Mouse (Mus musculus): ENCODE measurements at regions not wholly inside any gene's neighbourhood (a gene's known extent, or its start where the extent isn't known, plus 50 kb on each side); places are given as distances from the start of the nearest gene placed in this dataset.

DNA sequence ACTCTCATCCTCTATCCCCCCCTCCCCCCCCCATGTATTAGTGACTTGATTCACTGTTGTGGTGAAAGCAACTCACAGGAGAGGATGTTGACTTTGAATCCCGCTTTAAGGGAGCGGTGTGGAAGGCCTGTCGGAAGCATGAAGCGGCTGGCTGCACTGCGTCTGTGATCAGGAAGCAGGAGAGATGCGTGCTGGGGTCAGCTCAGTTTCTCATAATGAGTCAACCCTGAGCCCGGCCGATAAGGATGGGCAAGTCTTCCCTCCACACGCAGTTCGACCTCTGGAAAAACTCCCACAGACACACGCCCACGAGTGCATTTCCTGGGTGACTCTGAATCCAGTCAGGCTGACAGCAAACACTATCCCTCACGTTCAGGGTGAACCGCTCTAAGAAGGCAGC lies 398.0 kb downstream of the Sox9 start:
- Histone ChIP-seq H3K9me3 (no peaks in the 10 kb centered on the region), H3K9ac (no peak overlapping the region), H3K4me3 (replicated peaks) (no peak overlapping the region), H3K27ac (no peak overlapping the region), H3K4me2 (no peak overlapping the region), H3K27me3 (replicated peaks) (no peaks in the 10 kb centered on the region), H3K4me1 (peaks cover 10% of the 10 kb centered on the region; the same call in 1 of the 2 replicates), H3K36me3 (no peaks in the 10 kb centered on the region)
- WGBS: 38% methylated on average over 14 of the region's 14 CpGs
- no peak for ATAC-seq (ENCODE audit: insufficient read depth, low FRiP score, low read depth)

DNA sequence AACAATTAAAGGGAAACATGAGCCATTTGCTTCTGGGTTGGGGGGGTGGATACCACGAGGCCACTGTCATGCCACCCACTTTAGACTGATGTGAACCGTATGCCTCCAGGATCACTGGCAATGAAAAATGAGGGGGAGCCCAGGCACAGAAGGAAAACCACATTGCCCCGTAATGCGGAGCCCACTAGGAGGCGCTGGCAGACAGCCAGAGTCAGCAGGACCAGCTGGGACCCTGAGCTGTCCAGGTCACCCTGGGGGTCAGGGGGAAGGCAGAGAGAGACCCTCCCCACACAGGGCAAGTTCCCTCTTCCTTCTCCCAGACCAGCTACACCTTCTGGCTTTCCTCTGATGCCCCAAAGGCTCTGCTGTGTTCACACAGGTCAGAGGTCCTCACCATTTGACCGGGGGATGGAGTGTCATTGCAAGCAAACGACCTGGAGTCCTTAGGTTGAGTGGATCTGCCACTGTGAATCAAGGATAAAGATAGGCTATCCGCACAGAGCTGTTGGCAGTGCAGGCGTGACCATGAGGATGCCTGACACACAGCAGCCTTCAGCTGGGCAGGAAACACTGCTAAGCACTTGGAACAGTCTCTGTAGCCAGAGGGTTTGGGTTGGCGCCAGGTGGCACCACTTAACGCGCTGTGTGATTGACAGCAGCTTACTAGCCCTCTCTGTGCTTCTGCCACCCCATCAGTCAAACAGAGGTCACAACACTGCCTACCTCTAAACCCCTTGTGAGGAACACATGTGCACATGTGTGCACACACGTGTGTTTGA lies 400.2 kb downstream of the Sox9 start:
- H3K4me1 ChIP-seq: peaks cover 10% of the 10 kb centered on the region; the same call in 1 of the 2 replicates
- WGBS: 67% methylated on average over 13 of the region's 13 CpGs

DNA sequence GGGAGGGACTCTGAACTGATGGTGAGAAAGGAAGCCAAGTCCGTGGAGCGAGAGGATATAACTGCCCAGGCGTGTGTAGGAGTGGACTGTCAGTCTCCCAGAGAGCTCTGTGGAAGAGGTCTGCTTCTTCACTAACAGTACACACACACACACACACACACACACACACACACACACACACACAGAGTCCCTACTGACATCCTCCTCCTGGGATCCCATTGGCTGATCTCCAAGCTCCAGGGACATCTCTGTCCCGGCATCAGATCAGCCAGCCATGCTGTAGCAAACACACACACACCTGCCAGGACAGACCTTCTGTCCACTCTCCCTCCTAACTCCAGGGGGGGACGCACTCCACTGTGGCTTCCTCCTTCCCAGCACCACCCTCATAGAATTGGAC lies 401.5 kb downstream of the Sox9 start:
- Histone ChIP-seq H3K27ac (no peak overlapping the region), H3K9me3 (no peaks in the 10 kb centered on the region), H3K36me3 (no peaks in the 10 kb centered on the region), H3K4me2 (no peak overlapping the region), H3K9ac (no peak overlapping the region), H3K4me1 (peaks cover 9% of the 10 kb centered on the region; the same call in 1 of the 2 replicates), H3K4me3 (replicated peaks) (no peak overlapping the region), H3K27me3 (replicated peaks) (no peaks in the 10 kb centered on the region)
- ATAC-seq (ENCODE audit: insufficient read depth, low FRiP score, low read depth): no peak
- 55% methylated on average over 5 of the region's 5 CpGs for WGBS

More for the DNA sequence above, 400.2 kb downstream of the Sox9 start:
- no peak for ATAC-seq (ENCODE audit: insufficient read depth, low FRiP score, low read depth)
- Histone ChIP-seq H3K27ac (no peak overlapping the region), H3K36me3 (no peaks in the 10 kb centered on the region), H3K4me3 (replicated peaks) (no peak overlapping the region), H3K9me3 (no peaks in the 10 kb centered on the region), H3K4me2 (no peak overlapping the region), H3K9ac (no peak overlapping the region), H3K27me3 (replicated peaks) (no peaks in the 10 kb centered on the region)

DNA sequence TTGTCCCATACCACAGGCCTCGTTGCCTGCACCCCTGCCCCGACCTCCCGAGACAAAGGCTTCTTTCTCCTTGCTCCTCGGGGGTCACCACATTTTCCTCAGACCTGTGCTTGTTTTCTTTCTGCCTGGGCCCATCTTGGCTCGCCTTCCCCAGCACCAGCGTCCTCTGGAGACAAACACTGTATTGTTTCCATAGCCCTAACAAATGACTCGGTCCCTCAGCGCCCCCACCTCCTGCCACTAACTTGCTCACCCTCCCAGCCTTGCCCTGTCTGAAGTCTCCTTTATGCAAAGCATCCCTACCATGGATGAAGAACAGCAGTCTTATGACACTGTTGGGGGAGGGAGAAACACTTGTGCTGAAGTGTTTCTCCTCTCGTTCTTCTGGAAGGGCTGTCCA lies 402.1 kb downstream of the Sox9 start:
- no peak overlapping the region for H3K4me3 ChIP-seq (replicated peaks)
- ATAC-seq (ENCODE audit: insufficient read depth, low FRiP score, low read depth): no peak
- H3K9ac ChIP-seq: no peak overlapping the region
- H3K4me2 ChIP-seq: no peak overlapping the region
- WGBS: 28% methylated on average over 9 of the region's 9 CpGs
- H3K9me3 ChIP-seq: no peaks in the 10 kb centered on the region
- 0 out of 2 replicates have a peak, but pooled peaks cover 4% of the 10 kb centered on the region for H3K4me1 ChIP-seq
- no peak overlapping the region for H3K27ac ChIP-seq
- no peaks in the 10 kb centered on the region for H3K27me3 ChIP-seq (replicated peaks)
- no peaks in the 10 kb centered on the region for H3K36me3 ChIP-seq

DNA sequence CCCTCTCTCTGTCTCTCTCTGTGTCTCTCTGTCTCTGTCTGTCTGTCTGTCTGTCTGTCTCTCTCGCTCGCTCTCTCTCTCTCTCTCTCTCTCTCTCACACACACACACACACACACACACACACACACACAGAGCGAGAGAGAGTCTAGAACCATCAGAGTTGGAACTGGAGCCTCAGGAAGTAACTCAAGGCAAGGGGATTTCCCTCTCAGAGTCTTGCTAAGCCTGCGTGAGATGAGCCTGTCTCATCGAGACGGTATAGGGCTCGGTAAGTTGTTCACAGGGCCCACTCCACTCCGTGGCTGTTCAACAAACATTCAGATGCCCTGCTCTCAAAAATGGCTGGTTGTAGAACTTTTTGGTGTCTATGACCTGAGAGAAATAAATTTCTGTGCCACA lies 405.4 kb downstream of the Sox9 start:
- H3K27me3 ChIP-seq (replicated peaks): no peaks in the 10 kb centered on the region
- ATAC-seq (ENCODE audit: insufficient read depth, low FRiP score, low read depth): no peak
- peaks cover 4% of the 10 kb centered on the region; the same call in 1 of the 2 replicates for H3K4me1 ChIP-seq
- no peaks in the 10 kb centered on the region for H3K36me3 ChIP-seq
- no peak overlapping the region for H3K4me3 ChIP-seq (replicated peaks)
- H3K9ac ChIP-seq: no peak overlapping the region
- no peak overlapping the region for H3K27ac ChIP-seq
- H3K9me3 ChIP-seq: no peaks in the 10 kb centered on the region
- H3K4me2 ChIP-seq: no peak overlapping the region
- WGBS: 74% methylated on average over 8 of the region's 8 CpGs

DNA sequence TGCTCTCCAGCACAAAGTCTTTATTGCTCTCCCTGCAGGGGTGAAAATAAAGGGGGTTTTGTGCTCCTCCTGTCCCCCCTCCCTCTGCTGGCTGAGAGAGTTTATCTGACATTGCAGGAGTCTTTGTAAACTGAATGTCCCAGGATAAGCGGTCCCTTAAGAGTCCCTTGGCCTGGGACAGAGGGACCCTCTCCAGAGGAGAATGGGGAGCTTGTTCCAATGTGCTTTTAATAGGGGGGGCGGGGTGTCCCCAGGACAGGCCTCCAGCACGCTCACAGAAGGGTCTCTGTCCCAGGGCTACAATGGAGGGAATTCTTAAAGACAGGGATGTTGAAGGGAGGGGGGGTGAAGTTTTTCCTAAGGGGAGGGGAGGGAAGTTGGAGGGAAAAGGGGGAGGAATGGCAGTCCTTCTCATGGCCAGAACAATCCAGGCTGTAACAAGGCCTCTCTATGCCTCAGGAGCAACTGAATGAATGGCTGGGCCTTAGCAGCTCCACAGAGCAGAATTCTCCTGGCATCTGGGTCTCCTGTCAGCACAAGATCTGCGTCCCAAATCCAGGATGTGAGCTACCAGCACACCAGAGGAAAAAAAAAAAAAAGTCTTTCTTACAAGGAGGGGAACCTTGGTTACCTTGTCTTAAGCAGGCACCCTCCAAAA lies 406.4 kb downstream of the Sox9 start:
- Histone ChIP-seq H3K36me3 (no peaks in the 10 kb centered on the region), H3K27ac (no peak overlapping the region), H3K4me2 (no peak overlapping the region), H3K4me3 (replicated peaks) (no peak overlapping the region), H3K27me3 (replicated peaks) (no peaks in the 10 kb centered on the region), H3K9ac (no peak overlapping the region), H3K4me1 (peaks cover 8% of the 10 kb centered on the region; the same call in 1 of the 2 replicates), H3K9me3 (no peaks in the 10 kb centered on the region)
- peak; percentile 37; the same call in 1 of the 2 replicates for ATAC-seq (ENCODE audit: insufficient read depth, low FRiP score, low read depth)
- 58% methylated on average over 4 of the region's 4 CpGs for WGBS

DNA sequence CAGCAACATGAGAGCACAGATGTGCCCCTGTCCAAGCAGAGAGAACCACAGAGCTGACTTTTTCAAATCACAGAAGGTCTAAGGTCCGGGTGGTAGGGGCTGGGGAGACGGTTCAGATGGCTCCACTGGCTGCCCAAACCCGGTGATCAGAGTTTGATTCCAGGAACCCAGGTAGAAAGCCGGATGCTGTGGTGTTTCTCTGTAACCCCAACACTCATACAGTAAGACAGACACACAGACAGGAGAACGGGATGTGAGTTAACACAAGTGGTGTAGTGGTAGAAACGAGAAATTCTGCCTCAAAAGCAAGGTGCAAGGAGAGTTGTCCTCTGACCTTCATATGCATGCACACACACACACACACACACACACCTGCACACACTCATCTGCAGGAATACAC lies 408.0 kb downstream of the Sox9 start:
- no peak overlapping the region for H3K4me3 ChIP-seq (replicated peaks)
- H3K4me2 ChIP-seq: no peak overlapping the region
- ATAC-seq (ENCODE audit: insufficient read depth, low FRiP score, low read depth): no peak
- WGBS: 86% methylated on average over 6 of the region's 6 CpGs
- H3K27ac ChIP-seq: no peak overlapping the region
- H3K36me3 ChIP-seq: no peaks in the 10 kb centered on the region
- H3K27me3 ChIP-seq (replicated peaks): no peaks in the 10 kb centered on the region
- H3K9ac ChIP-seq: no peak overlapping the region
- H3K4me1 ChIP-seq: peaks cover 4% of the 10 kb centered on the region; the same call in 1 of the 2 replicates
- no peaks in the 10 kb centered on the region for H3K9me3 ChIP-seq

DNA sequence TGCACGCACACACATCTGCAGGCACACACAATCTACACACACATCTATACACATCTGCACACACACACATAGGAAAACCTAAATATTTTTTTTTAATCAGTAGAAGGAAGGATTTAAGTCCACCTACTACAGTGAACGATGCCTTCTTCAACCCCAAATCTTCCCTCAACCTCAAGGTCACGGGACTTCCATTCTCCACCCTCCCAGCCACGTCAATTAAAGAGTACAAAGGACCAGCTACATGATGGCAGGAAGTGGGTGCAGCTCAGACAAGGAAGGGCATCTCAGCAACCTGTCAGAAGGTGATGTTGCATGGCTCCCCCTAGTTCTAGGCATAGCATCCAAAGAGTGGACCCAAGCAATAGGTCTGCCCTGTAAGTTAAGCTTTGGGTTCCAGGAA lies 408.5 kb downstream of the Sox9 start:
- H3K27me3 ChIP-seq (replicated peaks): no peaks in the 10 kb centered on the region
- 68% methylated on average over 4 of the region's 4 CpGs for WGBS

DNA sequence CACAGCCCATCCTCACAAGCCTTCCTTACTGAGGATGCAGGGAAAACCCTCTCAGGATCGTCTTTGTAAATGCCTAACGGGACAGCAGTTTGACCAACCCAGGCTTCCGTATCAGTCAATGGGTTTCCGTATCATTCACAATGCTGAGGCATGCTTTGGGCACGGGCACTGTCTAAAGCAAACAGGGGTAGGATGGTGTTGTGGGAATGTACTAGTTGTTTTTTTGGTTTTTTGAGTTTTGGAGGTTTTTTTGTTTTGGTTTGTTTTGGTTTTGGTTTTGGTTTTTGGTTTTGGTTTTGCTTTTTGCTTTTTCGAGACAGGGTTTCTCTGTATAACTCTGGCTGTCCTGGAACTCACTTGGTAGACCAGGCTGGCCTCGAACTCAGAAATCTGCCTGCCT lies 409.0 kb downstream of the Sox9 start:
- Histone ChIP-seq H3K4me3 (replicated peaks) (no peak overlapping the region), H3K4me2 (no peak overlapping the region), H3K9me3 (no peaks in the 10 kb centered on the region), H3K4me1 (peaks cover 4% of the 10 kb centered on the region; the same call in 1 of the 2 replicates), H3K27ac (no peak overlapping the region), H3K27me3 (replicated peaks) (no peaks in the 10 kb centered on the region), H3K36me3 (no peaks in the 10 kb centered on the region), H3K9ac (no peak overlapping the region)
- 89% methylated on average over 7 of the region's 7 CpGs for WGBS
- no peak for ATAC-seq (ENCODE audit: insufficient read depth, low FRiP score, low read depth)

More for the DNA sequence above, 408.5 kb downstream of the Sox9 start:
- Histone ChIP-seq H3K4me2 (no peak overlapping the region), H3K27ac (no peak overlapping the region), H3K4me1 (peaks cover 4% of the 10 kb centered on the region; the same call in 1 of the 2 replicates), H3K36me3 (no peaks in the 10 kb centered on the region), H3K9ac (no peak overlapping the region), H3K9me3 (no peaks in the 10 kb centered on the region), H3K4me3 (replicated peaks) (no peak overlapping the region)
- ATAC-seq (ENCODE audit: insufficient read depth, low FRiP score, low read depth): no peak

DNA sequence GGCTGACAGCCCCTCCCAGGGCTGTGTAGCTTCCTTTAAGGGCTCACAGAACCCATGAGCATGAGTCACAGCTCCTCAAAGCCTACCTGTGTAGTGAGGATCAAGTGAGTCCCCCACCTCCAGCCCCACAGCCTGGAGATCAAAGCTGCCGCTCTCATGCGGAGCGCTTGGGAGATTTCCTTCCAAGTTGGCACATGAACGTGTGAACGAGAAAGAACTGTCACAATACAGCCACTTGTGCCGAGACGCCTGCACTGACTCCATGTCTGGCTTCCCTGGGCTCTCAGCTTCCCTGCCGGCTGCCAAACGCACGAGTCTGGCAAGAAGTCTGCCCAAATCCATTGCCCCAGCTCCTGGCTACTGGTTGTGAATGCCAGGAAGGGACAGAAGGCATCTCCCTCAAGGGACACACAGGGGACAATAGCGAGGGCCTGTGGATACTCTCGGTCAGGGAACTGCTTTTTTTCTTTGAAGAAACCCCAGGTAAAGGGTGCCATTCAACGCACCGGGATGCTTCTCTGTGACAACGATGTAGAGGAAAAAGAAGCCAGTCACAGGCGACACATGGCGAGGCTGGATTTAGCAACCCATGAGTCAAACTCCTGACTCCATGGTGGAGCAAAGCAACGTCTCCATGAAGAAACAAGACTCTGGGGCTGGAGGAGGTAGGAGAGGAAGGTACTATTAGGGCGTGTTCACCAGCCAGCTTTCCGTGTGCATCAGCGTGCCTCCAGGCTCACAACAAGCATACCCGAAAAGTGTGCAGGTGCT lies 410.2 kb downstream of the Sox9 start:
- H3K9me3 ChIP-seq: no peaks in the 10 kb centered on the region
- no peaks in the 10 kb centered on the region for H3K27me3 ChIP-seq (replicated peaks)
- 58% methylated on average over 22 of the region's 22 CpGs for WGBS
- H3K4me2 ChIP-seq: no peak overlapping the region
- no peak overlapping the region for H3K4me3 ChIP-seq (replicated peaks)
- no peaks in the 10 kb centered on the region for H3K36me3 ChIP-seq
- no peak overlapping the region for H3K9ac ChIP-seq
- no peak; the same call in 1 of the 2 replicates for ATAC-seq (ENCODE audit: insufficient read depth, low FRiP score, low read depth)
- peak overlapping the region; percentile 48; the same call in 1 of the 2 replicates for H3K27ac ChIP-seq
- H3K4me1 ChIP-seq: peaks cover 4% of the 10 kb centered on the region; the same call in 1 of the 2 replicates

DNA sequence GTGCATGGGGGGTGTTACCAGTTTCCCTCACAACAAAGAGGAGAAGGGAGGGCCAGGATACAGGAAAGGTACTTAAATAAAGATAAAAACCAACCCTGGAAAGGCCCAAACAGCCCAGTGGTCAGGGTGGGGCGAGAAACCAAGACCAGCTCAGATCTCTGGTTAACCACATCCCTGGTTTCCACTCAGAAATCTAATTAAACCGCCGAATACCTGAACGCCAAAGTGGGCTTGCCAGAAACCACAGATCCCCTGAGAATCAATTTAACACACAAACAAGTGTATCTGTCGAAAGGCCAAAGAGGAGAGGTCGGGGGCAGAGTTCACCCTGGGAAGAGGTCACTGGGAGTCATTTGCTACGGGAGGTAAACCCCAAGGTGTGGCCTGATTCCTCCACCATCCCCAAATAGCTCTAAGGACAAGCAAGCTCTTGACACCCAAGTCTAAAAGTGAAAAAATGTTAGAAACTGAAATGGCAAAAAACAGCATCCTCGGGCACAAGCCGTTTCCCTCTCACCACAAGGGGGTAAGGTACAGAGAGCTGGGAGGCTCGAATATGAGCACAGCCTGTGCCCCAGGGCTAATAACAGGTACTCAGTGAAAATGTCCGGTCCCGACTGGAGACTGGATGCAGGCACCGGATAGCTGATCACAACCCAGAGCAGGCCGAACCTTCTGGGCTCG lies 412.3 kb downstream of the Sox9 start:
- Histone ChIP-seq H3K4me2 (no peak overlapping the region), H3K9me3 (no peaks in the 10 kb centered on the region), H3K27ac (no peak overlapping the region), H3K4me3 (replicated peaks) (no peak overlapping the region), H3K36me3 (no peaks in the 10 kb centered on the region), H3K9ac (no peak overlapping the region), H3K27me3 (replicated peaks) (no peaks in the 10 kb centered on the region), H3K4me1 (peaks cover 4% of the 10 kb centered on the region; the same call in 1 of the 2 replicates)
- WGBS: 71% methylated on average over 15 of the region's 15 CpGs
- ATAC-seq (ENCODE audit: insufficient read depth, low FRiP score, low read depth): no peak

Data from stomach, embryonic 15.5 days (tissue).